In genomic region chr3:103392613-103393258, GRCm38 (mm10) we compare ENCODE assay signal across 8 mouse cellular contexts.
DNase-seq lines count a peak whose midpoint lies in the region; ATAC-seq and TF ChIP-seq lines count a peak whose summit lies in the region.

No protein-coding gene starts in this region.

- TF ChIP-seq RAD21 in CH12.LX (IDR thresholded peaks at IDR 0.05; ENCODE audit: low read depth, low read length), result peak; percentile 69

- dilution Hi-C loops in CH12.LX (cut with MboI; ENCODE audit: extremely low pct_ligation_motif_present, extremely low pct_unique_long_range_greater_than_20kb, low sequenced_read_pairs), result no loop called here

- DNase-seq in 416B (ENCODE audit: low read depth) (peak; percentile 62), CH12.LX (ENCODE audit: extremely low read depth) (peak; percentile 34)
- DNase-seq in cerebellum, adult 9-11 months, result peak; percentile 47
- DNase-seq in kidney, adult 2 months, result peak; percentile 40
- peak; percentile 82 for DNase-seq in lung, postnatal 0 days (ENCODE audit: low spot score)
- DNase-seq in retina, postnatal 7 days (ENCODE audit: low read depth, low spot score), result peak; percentile 46
- DNase-seq in ovary, postnatal 10 days (ENCODE audit: low spot score), result no peak

- H3K79me2 ChIP-seq in CH12.LX (replicated peaks; ENCODE audit: control insufficient read depth, extremely low read depth, insufficient read depth, poor library complexity, severe bottlenecking), result no peaks in the 10 kb centered on the region

- H3K4me3 ChIP-seq in CH12.LX (replicated peaks in 1 of 3; ENCODE audit: low read depth in 2 of 3, low read length in 2 of 3, poor library complexity in 1 of 3), result no peak overlapping the region
- no peak overlapping the region for H3K4me3 ChIP-seq in kidney, adult 2 months (ENCODE audit: insufficient read depth, low read depth, low read length)
- H3K4me3 ChIP-seq in lung, postnatal 0 days (ENCODE audit: low read depth, low read length), result no peak overlapping the region

- no peaks in the 10 kb centered on the region for H3K36me3 ChIP-seq in CH12.LX (replicated peaks in 1 of 2; ENCODE audit: control insufficient read depth in 1 of 2, insufficient read depth in 1 of 2, low read length in 1 of 2)
- H3K36me3 ChIP-seq in kidney, adult 2 months (ENCODE audit: control insufficient read depth, insufficient read depth, low read length), result no peaks in the 10 kb centered on the region
- H3K36me3 ChIP-seq in lung, postnatal 0 days (ENCODE audit: insufficient read depth, low read length), result no peaks in the 10 kb centered on the region

- H3K9ac ChIP-seq in CH12.LX (ENCODE audit: insufficient read depth, low read depth), result no peak overlapping the region
- H3K9ac ChIP-seq in lung, postnatal 0 days (replicated peaks; ENCODE audit: low read depth), result no peak overlapping the region

- peaks cover 0 to 3% of the 10 kb centered on the region in 2 experiments; a peak in 2 of 4 replicates for H3K4me1 ChIP-seq in CH12.LX (ENCODE audit: control insufficient read depth in 1 of 2, insufficient read depth in 2 of 2)
- no peaks in the 10 kb centered on the region for H3K4me1 ChIP-seq in kidney, adult 2 months (ENCODE audit: control insufficient read depth, insufficient read depth, low read length)
- H3K4me1 ChIP-seq in lung, postnatal 0 days (ENCODE audit: insufficient read depth, low read depth, low read length), result no peaks in the 10 kb centered on the region

- H3K27ac ChIP-seq in CH12.LX (ENCODE audit: insufficient read depth, low read depth), result no peak overlapping the region
- H3K27ac ChIP-seq in kidney, adult 2 months (ENCODE audit: insufficient read depth, low read depth, low read length), result no peak overlapping the region
- no peak overlapping the region for H3K27ac ChIP-seq in lung, postnatal 0 days (ENCODE audit: low read length)

- WGBS in kidney, adult 2 months, result 2% methylated on average over 3 of the region's 3 CpGs
- WGBS in lung, postnatal 0 days, result 2% methylated on average over 3 of the region's 3 CpGs

- TF ChIP-seq EP300 in CH12.LX (IDR thresholded peaks at IDR 0.05; ENCODE audit: low read length), result no peak
- no peak for TF ChIP-seq EP300 in lung, postnatal 0 days (IDR thresholded peaks at IDR 0.05)

- H3K27me3 ChIP-seq in CH12.LX (replicated peaks), result peaks cover 3% of the 10 kb centered on the region
- no peaks in the 10 kb centered on the region for H3K27me3 ChIP-seq in kidney, adult 2 months (replicated peaks; ENCODE audit: control insufficient read depth, insufficient read depth, low read length)
- H3K27me3 ChIP-seq in lung, postnatal 0 days (replicated peaks; ENCODE audit: insufficient read depth, low read length), result no peaks in the 10 kb centered on the region

- TF ChIP-seq CTCF in CH12.LX (conservative IDR thresholded peaks at IDR 0.05 in 1 of 2, IDR thresholded peaks at IDR 0.05 in 1 of 2; ENCODE audit: low read depth in 2 of 2, low read length in 2 of 2), result peak; percentile 80 to 95
- peak; percentile 48 for TF ChIP-seq CTCF in kidney, adult 2 months (conservative IDR thresholded peaks at IDR 0.05; ENCODE audit: insufficient read depth, insufficient read length, low read depth, low read length)
- TF ChIP-seq CTCF in lung, postnatal 0 days (IDR thresholded peaks at IDR 0.05), result peak; percentile 94

- no peak for TF ChIP-seq POLR2A in CH12.LX (IDR thresholded peaks at IDR 0.05; ENCODE audit: low read depth, low read length)
- no peak for TF ChIP-seq POLR2A in kidney, adult 2 months (IDR thresholded peaks at IDR 0.05; ENCODE audit: low read depth, low read length)

- in situ Hi-C loops in CH12.LX (cut with MboI; ENCODE audit: low pct_ligation_motif_present, low pct_unique_long_range_greater_than_20kb, low sequenced_read_pairs), result no loop called here

- H3K4me2 ChIP-seq in CH12.LX (ENCODE audit: insufficient read depth, low read depth, poor library complexity, severe bottlenecking), result no peak overlapping the region
- no peak overlapping the region for H3K4me2 ChIP-seq in lung, postnatal 0 days (replicated peaks; ENCODE audit: low read depth, low read length)

- peak; percentile 74 for ATAC-seq in frontal cortex, adult (ENCODE audit: low TSS enrichment)
- peak; percentile 57 for ATAC-seq in lung, postnatal 0 days

- no peaks in the 10 kb centered on the region for H3K9me3 ChIP-seq in CH12.LX (replicated peaks; ENCODE audit: low read length)
- H3K9me3 ChIP-seq in lung, postnatal 0 days (ENCODE audit: low read length), result no peaks in the 10 kb centered on the region

TF ChIP-seq in CH12.LX, 34 proteins besides CTCF, POLR2A, EP300 and RAD21:
- TF ChIP-seq UBTF (IDR thresholded peaks at IDR 0.05; ENCODE audit: low read depth, low read length), result no peak
- peak; percentile 63 for TF ChIP-seq SMC3 (IDR thresholded peaks at IDR 0.05; ENCODE audit: low read depth, low read length)
